Comparison of ENCODE assay signal across 25 mouse cellular contexts in genomic region chr2:122036064-122036463, GRCm38 (mm10). TPM values are rescaled to one million over a fixed set of nuclear protein-coding genes. Genes with fewer than 3 reads are reported as not detected.
A peak's percentile ranks its signal among the peaks of the same experiment; 100 is the strongest.
DNase-seq lines count a peak whose midpoint lies in the region; ATAC-seq lines count a peak whose summit lies in the region.
"Had no signal": no experiment of that assay in that cellular context is flagged by ENCODE, and none has a peak within 500 bp of the region (broad histone marks: within the 10 kb centered on the region; RNA-seq: fewer than 3 reads in every experiment).

No protein-coding gene starts in this region.

- H3K27me3 ChIP-seq in liver, embryonic 11.5 days (replicated peaks; ENCODE audit: control insufficient read depth, insufficient read depth, low read length) = no peaks in the 10 kb centered on the region
- no peaks in the 10 kb centered on the region for H3K27me3 ChIP-seq in liver, embryonic 16.5 days (ENCODE audit: control insufficient read depth, insufficient read depth, low read depth, low read length)
- H3K27me3 ChIP-seq: embryonic facial prominence, embryonic 12.5 days; heart, embryonic 13.5 days; lung, embryonic 15.5 days; midbrain, embryonic 12.5 days had no signal

- DNase-seq in liver, embryonic 11.5 days (ENCODE audit: low spot score) = no peak
- no peak for DNase-seq in liver
- no peak for DNase-seq in kidney, postnatal 14 days
- DNase-seq in thymus, adult 18-20 months = no peak
- no peak for DNase-seq in cerebellum, adult 9-11 months
- DNase-seq: adrenal gland, postnatal 25 days; cerebellum, adult 8-10 months; cerebellum, postnatal 36 days; embryo, embryonic 11 days; heart, postnatal 10 days; kidney, adult 9 months; kidney, postnatal 10 days; left cerebral cortex, postnatal 4 days; retina, postnatal 1 day; right cerebral cortex, postnatal 14 days; thymus, postnatal 25 days had no signal

- no peaks in the 10 kb centered on the region for H3K9me3 ChIP-seq in liver, embryonic 11.5 days (ENCODE audit: control insufficient read depth, low read length)
- no peaks in the 10 kb centered on the region for H3K9me3 ChIP-seq in liver, embryonic 16.5 days (replicated peaks; ENCODE audit: control insufficient read depth, low read length)
- H3K9me3 ChIP-seq: embryonic facial prominence, embryonic 12.5 days; heart, embryonic 13.5 days; lung, embryonic 15.5 days; midbrain, embryonic 12.5 days had no signal

- H3K4me1 ChIP-seq in liver, embryonic 11.5 days (replicated peaks; ENCODE audit: control insufficient read depth, insufficient read depth, low read length) = peaks cover 26% of the 10 kb centered on the region
- peaks cover 24% of the 10 kb centered on the region for H3K4me1 ChIP-seq in liver, embryonic 16.5 days (ENCODE audit: control insufficient read depth, low read depth, low read length)
- H3K4me1 ChIP-seq: embryonic facial prominence, embryonic 12.5 days; lung, embryonic 15.5 days; midbrain, embryonic 12.5 days had no signal

- H3K9ac ChIP-seq in liver, embryonic 11.5 days (ENCODE audit: low read depth, low read length) = no peak overlapping the region
- H3K9ac ChIP-seq in liver, embryonic 16.5 days (ENCODE audit: low read depth, low read length) = no peak overlapping the region
- H3K9ac ChIP-seq: embryonic facial prominence, embryonic 12.5 days; heart, embryonic 13.5 days; hindbrain, embryonic 14.5 days; lung, embryonic 15.5 days; midbrain, embryonic 12.5 days had no signal

- H3K36me3 ChIP-seq in liver, embryonic 11.5 days (ENCODE audit: control insufficient read depth, insufficient read depth, low read length) = peaks cover 20% of the 10 kb centered on the region; the same call in 1 of the 2 replicates
- H3K36me3 ChIP-seq in liver, embryonic 16.5 days (ENCODE audit: control insufficient read depth, insufficient read depth) = peaks cover 16% of the 10 kb centered on the region
- H3K36me3 ChIP-seq: embryonic facial prominence, embryonic 12.5 days had no signal

- WGBS in liver, embryonic 11.5 days = 51% methylated on average over 3 of the region's 3 CpGs
- WGBS in liver, embryonic 16.5 days (ENCODE audit: insufficient replicate concordance) = 33% methylated on average over 3 of the region's 3 CpGs

- no peak overlapping the region for H3K4me3 ChIP-seq in liver, embryonic 11.5 days (ENCODE audit: low read depth, low read length)
- H3K4me3 ChIP-seq in liver, embryonic 16.5 days (ENCODE audit: low read depth, low read length) = peak overlapping the region; percentile 15; the same call in 1 of the 2 replicates
- H3K4me3 ChIP-seq: embryonic facial prominence, embryonic 12.5 days; heart, embryonic 13.5 days; lung, embryonic 15.5 days; midbrain, embryonic 12.5 days had no signal

- peak overlapping the region; percentile 37 for H3K4me2 ChIP-seq in liver, embryonic 11.5 days
- peak overlapping the region; percentile 22 for H3K4me2 ChIP-seq in liver, embryonic 16.5 days (ENCODE audit: low read depth, low read length)
- H3K4me2 ChIP-seq: embryonic facial prominence, embryonic 12.5 days; heart, embryonic 13.5 days; hindbrain, embryonic 14.5 days; lung, embryonic 15.5 days; midbrain, embryonic 12.5 days had no signal

- ATAC-seq in liver, embryonic 11.5 days (replicated peaks; ENCODE audit: low FRiP score) = peak; percentile 80
- 0 out of 2 replicates have a peak, but pooled peaks have one; percentile 3 for ATAC-seq in common myeloid progenitor, adult 5-6 weeks (replicated peaks; ENCODE audit: low read depth, poor library complexity, severe bottlenecking)
- ATAC-seq in liver, embryonic 16.5 days (ENCODE audit: low read depth) = peak; percentile 82
- ATAC-seq: forebrain, embryonic 16.5 days; intestine, postnatal 0 days had no signal

- no peak overlapping the region; the same call in 1 of the 2 replicates for H3K27ac ChIP-seq in liver, embryonic 11.5 days (ENCODE audit: low read depth, low read length)
- H3K27ac ChIP-seq in liver, embryonic 16.5 days (ENCODE audit: low read length) = peak overlapping the region; percentile 53
- H3K27ac ChIP-seq: embryonic facial prominence, embryonic 12.5 days; heart, embryonic 13.5 days; hindbrain, embryonic 14.5 days; lung, embryonic 15.5 days; midbrain, embryonic 12.5 days had no signal

RNA-seq across cellular contexts. Expression of gene Eif3j1, which starts 7.7 kb away (rescaled TPM):
- polyA plus RNA-seq in liver, embryonic 11.5 days (2014; fragmentation: Nextera tagmentation; extraction: Ambion mirVana) = 17.9 and 18.3 TPM in 2 replicates
- total RNA-seq in common myeloid progenitor, adult 5-6 weeks (2017) = 42.5 and 44.9 TPM in 2 replicates
- polyA plus RNA-seq in liver, embryonic 16.5 days (2015; fragmentation: Nextera tagmentation; extraction: Ambion mirVana) = 7.4 and 7.8 TPM in 2 replicates

Comparison
In these comparisons a context has a peak if more than half of its experiments do, and no peak if none do; other contexts are left out.
1. ATAC-seq: peak in every context shown above with its lines; median percentile 82 in liver, embryonic 16.5 days; 80 in liver, embryonic 11.5 days; 3 in common myeloid progenitor, adult 5-6 weeks.